Mouse (Mus musculus) urinary bladder, postnatal 36 days (tissue): ENCODE results near the gene Ttc37.
A peak's percentile ranks its signal among the peaks of the same experiment; 100 is the strongest.

Source experiments
- DNase-seq, 2 experiments: peaks; one replicate each; pipeline ENCODE4 v3.0.0; 2022; ENCODE audit warnings: low spot score in 2 of 2, mixed read lengths in 1 of 2

Gene Ttc37

DNA sequence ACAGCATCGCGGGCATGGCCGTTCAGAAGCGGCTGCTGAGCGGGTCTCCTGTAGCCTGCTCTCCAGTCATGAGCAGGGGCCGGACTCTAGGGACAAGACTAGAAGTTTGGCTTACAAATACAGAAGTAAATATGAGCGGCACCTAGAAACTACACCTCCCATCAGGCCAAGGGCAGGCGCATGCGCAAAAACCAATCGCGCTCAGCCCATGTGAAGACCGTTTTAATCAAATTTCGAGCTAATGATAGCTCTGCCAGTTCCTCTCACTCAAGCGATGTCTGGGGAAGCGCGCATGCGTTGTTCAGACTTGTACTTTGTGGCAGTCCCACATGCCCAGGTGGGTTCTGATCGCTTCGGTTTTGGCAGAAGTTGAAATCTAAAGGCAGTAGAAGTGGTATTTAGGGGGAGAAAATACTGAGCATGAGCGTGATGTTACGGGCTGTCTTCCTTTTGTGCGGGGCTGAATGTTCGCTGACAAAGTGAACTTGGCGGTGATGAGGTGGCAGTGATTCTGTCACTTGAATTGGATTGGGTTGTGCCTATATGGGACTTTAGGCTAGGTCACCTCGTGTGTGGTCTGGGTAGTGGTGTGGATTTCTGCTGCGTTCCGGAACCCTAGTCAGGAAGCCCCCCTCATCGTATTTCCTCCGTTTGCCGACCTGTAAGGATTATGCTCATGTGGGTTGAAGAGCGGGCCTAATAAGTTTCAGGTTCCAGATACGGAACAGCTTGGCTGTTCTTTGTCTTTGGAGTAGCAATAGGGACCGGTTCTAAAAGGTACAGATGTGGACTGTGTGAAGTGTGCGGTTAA, at the start of gene Ttc37, which contains the start of gene Arsk:
Gene Ttc37 (plus strand): TSS at position 242 of the 811 bp plus-strand sequence.
Gene Arsk (minus strand): TSS at position 168 of the 811 bp plus-strand sequence.
- peak; percentile 87 to 94 for DNase-seq

DNA sequence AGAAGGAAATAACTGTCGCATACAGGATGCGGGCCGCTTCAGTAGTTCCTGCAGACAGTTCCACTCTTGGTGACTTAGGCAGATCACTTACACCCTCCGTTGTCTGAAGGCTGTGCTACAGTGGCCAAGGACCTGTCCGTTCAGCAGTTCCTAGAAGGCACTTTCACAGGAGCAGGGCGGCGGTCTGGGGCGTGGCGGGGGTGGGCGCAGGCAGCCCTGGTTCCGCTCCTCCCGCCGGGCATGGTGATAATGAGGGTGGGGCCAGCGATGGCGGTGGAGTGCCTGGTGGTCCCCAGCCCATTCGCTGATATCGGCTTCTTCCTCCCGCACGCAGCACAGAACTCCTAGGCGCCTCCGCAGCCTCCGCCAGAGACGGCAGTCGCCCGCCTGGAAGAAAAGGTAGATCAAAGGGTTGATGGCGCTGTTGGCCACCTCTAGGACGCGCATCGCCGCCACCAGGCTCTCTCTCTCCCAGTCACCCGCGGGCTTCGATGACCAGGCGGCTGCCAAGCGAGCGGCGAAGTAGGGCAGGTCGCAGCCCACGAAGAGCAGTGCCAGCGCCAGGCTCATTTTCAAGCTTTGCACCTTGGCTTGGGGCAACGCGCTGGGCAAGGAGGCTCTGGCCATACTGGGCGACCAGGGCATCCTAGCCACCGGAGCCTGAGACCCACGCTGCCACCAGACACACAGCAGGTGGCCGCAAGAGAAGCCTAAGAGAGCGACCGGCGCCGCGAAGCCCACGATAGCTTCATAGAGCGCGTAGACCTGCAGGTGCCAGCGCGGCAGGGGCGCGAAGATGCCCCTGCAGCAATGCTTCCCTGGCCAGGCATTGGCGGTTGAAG, 42.9 kb upstream of the Ttc37 start:
- peak in 1 of 2 experiments; percentile 9 for DNase-seq

GRCm38 (mm10) chr13:76056261-76056724, 42.2 kb upstream of the Ttc37 start:
- DNase-seq = peak; percentile 30 to 52

DNA sequence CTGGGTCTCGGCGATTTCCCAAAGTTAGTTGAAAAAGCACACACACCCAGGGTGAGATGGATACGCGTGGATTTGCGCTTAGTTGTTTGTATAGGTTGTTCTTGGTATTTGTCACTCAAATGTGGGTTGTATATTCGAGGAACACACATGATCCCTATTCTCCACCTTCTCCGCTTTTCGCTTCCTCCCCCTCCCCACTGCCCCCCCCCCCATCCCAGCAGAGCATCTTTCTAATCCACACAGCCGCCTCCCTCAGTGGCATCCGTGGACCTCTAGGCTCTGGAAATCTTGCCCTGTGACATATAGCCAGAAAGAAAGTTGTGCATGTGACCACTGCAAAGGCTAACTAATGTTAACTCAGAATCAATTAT, 41.7 kb upstream of the Ttc37 start, which contains the start of gene Gpr150:
Gene Gpr150 (minus strand): TSS at position 101 of the 371 bp plus-strand sequence.
- no peak for DNase-seq

- DNase-seq = no peak
Measured at GRCm38 (mm10) chr13:76057267-76058069, 41.1 kb upstream of the Ttc37 start.

DNA sequence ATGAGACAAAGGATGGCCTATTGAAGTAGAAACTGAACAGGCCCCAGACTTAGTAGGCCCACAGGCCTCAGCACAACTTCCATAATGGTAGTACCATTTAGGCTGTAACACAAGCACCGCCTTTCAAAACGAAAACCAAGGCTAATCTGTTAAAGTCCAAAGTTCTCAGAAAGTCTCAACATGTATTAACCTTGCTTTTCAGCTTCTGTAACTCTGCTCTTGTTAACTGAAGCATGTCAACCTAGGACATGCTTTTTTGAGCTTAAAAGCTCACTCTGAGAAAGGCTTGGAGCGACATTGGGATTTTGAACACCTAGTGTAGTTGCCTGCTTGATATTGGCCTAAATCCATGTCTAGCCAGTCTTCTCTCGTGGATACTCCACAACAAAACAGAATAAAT, 38.9 kb upstream of the Ttc37 start:
- DNase-seq = no peak

- no peak for DNase-seq
Measured at GRCm38 (mm10) chr13:76062126-76062525, 36.4 kb upstream of the Ttc37 start.

GRCm38 (mm10) chr13:76062569-76062968, 36.0 kb upstream of the Ttc37 start:
- no peak for DNase-seq

DNA sequence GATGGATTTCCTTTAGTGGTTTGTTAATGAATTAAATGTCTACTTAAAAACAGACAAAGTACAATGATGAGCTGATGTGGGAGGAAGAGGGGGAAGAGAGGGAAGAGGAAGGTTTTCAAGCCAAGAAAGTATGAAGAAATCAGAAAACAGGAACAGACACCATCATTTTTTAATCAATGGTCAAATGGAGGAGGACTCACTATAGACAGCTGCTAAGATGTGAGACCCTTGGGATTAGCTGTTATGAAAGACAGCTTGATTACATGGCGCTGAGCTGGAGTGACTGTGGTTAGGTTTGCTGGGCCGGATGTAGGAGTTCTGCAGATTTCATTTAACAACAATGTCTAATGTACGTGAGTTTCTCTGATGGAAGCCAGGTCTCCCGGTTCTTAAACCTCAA, 35.0 kb upstream of the Ttc37 start:
- DNase-seq = no peak

DNA sequence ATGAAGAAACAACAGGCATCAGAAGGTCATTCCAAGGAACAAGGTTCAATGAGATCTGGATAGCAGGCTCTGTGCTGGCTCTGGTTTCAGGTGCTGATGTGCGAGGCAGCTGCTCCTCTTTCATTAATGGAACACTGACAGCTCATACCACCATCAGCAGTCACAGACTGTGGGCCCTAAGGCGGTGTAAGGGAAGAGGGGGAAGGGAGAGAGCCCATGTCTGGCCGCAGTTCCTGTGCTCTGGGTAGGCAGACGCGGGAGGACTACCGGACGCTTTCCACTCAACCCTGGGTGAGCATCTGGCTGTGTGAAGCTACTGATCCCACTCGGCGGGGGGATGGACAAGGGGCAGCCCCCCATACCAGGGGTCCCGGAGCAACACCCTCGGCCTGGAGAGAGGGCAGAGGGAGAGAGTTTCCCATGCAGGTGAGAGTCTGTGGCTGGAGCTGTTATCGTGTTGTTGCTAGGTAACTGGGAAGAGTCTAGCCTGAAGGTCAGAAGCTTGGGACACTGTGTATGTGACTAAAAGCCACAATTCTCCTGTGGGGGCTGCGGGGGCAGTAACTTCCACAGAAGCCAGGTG, 34.1 kb upstream of the Ttc37 start:
- no peak for DNase-seq

- DNase-seq = no peak
Measured at GRCm38 (mm10) chr13:76074323-76074722, 24.2 kb upstream of the Ttc37 start.

- no peak for DNase-seq
Measured at GRCm38 (mm10) chr13:76098116-76098492, 430 bp upstream of the Ttc37 start.

- no peak for DNase-seq
Measured at GRCm38 (mm10) chr13:76101989-76102388, 3.5 kb downstream of the Ttc37 start.

GRCm38 (mm10) chr13:76109069-76109824, 10.7 kb downstream of the Ttc37 start:
- DNase-seq = no peak

DNA sequence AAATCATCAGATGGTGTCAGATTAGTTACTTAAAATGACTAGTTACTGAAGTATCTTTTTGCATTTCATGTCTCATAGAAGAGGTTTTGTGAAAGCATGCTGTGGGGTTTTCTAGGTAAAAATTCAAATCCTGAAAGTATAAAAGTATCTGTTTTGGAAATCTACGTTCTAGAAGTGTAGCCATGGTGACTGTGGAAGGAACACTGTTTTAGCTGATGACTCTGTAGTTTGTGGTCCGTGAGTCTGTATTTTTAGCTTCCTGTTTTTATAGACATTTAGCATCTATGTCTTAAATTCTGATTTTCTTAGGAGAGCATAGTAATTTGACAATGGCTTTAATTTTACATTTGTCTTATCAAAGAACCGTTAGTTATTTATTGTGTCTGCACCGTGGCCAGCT, 30.3 kb downstream of the Ttc37 start:
- no peak for DNase-seq

- DNase-seq = no peak
Measured at GRCm38 (mm10) chr13:76132415-76132814, 33.9 kb downstream of the Ttc37 start.

DNA sequence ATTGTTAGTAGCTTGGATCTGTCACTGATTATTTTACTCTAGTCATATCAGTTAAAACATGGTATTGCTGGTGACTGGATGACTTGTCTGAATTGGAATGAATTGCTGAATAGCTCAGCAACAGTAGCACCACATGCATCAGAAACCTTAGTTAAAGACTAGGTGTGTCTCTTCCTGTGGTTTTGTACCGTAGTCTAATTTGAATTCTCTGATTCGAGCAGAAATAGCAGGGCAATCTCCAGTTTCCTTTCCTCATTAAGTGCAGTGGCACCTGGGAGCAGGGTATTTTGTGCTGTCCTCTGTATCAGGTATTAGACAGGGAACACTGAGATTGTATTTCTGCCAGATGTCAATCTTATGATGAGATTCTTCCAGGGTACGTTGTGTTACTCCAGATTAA, 40.3 kb downstream of the Ttc37 start:
- no peak for DNase-seq

GRCm38 (mm10) chr13:76141117-76141808, 42.7 kb downstream of the Ttc37 start:
- DNase-seq = no peak

DNA sequence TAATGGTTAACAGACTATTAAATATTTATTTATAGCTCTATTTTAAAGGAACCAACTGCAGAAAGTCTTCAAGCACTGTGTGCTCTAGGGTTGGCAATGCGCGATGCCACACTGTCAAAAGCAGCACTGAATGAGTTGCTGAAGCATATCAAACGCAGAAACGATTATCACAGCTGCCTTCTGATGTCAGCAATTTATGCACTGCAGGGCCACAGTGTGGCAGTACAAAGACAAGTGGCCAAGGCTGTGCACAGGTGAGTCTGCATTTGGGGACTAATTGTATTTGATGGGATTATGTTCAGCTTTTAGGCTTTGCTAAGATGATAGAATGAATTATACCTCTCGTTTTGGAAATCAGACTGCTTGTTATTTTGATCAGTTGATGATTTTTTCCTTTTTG, 51.9 kb downstream of the Ttc37 start:
- DNase-seq = no peak

DNA sequence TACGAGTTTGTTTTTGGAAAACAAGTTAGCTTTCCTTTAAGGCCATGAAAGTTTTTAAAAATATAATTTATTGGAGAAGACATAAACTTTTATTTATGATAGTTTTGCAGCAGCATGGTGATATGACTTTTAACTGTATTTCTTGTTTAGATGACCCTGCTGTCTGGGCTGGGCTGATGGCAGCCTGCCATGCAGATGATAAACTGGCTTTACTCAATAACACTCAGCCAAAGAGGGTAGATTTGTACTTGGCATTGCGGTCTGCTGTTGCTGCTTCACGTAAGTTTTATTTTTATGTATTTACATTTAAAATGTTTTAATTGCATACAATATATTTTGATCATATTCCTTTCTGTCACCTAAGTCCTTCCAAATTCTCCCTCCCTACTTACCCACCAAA, 58.6 kb downstream of the Ttc37 start:
- DNase-seq = no peak
